Mouse (Mus musculus): ENCODE results near the gene Sod2.
"Not testable (repeated sequence)": the region's sequence is repeated elsewhere in the genome, so short reads cannot be mapped to it uniquely, and the experiment has no call there.

DNA sequence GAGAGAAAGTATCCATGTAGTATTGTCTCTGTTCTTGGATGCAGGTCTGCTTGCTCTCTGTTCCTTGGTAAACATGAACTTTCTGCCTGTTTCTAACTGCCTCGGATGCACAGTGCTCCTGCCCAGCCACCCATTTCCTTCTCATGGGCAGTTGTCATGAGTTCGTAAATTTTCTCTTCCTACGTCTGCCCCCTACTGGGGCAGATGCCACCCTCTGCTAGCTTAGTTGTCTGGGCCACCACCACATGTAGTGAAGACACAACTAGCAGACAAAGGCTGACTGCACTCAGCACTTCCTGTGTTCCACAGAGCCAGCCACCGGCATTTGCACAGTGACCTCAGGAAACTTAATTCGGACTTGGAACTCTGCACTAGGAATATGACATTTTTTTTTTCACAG, 62.6 kb downstream of the Sod2 start:
- TF ChIP-seq CTCF, EP300 (IDR thresholded peaks at IDR 0.05; ENCODE audit: low read depth): not testable (repeated sequence)
